Mouse (Mus musculus) neural tube, embryonic 12.5 days (tissue): ENCODE measurements around the gene Gm14744. TPM values are rescaled to one million over a fixed set of nuclear protein-coding genes. Genes with fewer than 3 reads are reported as not detected.
"Not testable (repeated sequence)": the region's sequence is repeated elsewhere in the genome, so short reads cannot be mapped to it uniquely, and the experiment has no call there.

Source experiments
- ATAC-seq: fragments of 200-750 bp; cut with Nextera tagmentation; 2 replicates; pipeline ENCODE4 v1.8.0; 2017; ENCODE audit warnings: low read depth, mild to moderate bottlenecking, moderate TSS enrichment, moderate library complexity; ENCODE audit not compliant: low FRiP score
- H3K27ac ChIP-seq: fragments of 300-500 bp; sonication (generic); 2 replicates; pipeline ENCODE4 v1.5.1; 2016
- H3K27me3 ChIP-seq: fragments of 300-500 bp; sonication (generic); replicated peaks from 2 replicates; pipeline ENCODE4 v1.6.1; 2016; ENCODE audit warnings: mild to moderate bottlenecking
- H3K36me3 ChIP-seq: fragments of 300-500 bp; sonication (generic); 2 replicates; pipeline ENCODE4 v1.6.1; 2016; ENCODE audit warnings: mild to moderate bottlenecking
- H3K4me1 ChIP-seq: fragments of 300-500 bp; sonication (generic); 2 replicates; pipeline ENCODE4 v1.6.1; 2016
- H3K4me2 ChIP-seq: fragments of 300-500 bp; sonication (generic); replicated peaks from 2 replicates; pipeline ENCODE4 v1.6.1; 2016; ENCODE audit warnings: mild to moderate bottlenecking
- H3K4me3 ChIP-seq: fragments of 300-500 bp; sonication (generic); 2 replicates; pipeline ENCODE4 v1.5.1; 2016
- H3K9ac ChIP-seq: fragments of 300-500 bp; sonication (generic); 2 replicates; pipeline ENCODE4 v1.6.1; 2016; ENCODE audit warnings: mild to moderate bottlenecking
- H3K9me3 ChIP-seq: fragments of 300-500 bp; sonication (generic); 2 replicates; pipeline ENCODE4 v1.6.1; 2016; ENCODE audit warnings: mild to moderate bottlenecking
- WGBS: fragments of 180-500 bp; shearing (Covaris S2); methylation state at CpG from one replicate; pipeline ENCODE4 v1.1.7; 2016; 5-methylcytosine and 5-hydroxymethylcytosine counted together
- polyA plus RNA-seq: library from polyadenylated mRNA; unstranded; fragments of >200 nt; fragmentation: Nextera tagmentation; extraction: Ambion mirVana; gene quantifications from 2 replicates; pipeline ENCODE4 v1.2.1, GENCODE M21; 2016

The Gm14744 gene
- not detected in 2 replicates for polyA plus RNA-seq

- H3K27ac ChIP-seq, H3K27me3 ChIP-seq, ATAC-seq, H3K9me3 ChIP-seq, H3K36me3 ChIP-seq, H3K4me1 ChIP-seq, H3K9ac ChIP-seq, H3K4me2 ChIP-seq, H3K4me3 ChIP-seq: not testable (repeated sequence)
- 88% methylated on average over 2 of the region's 2 CpGs for WGBS
Measured at GRCm38 (mm10) chrX:77864458-77864857, at the start of gene Gm14744. Gene Gm14744 (plus strand): TSS chrX:77864758.

- ATAC-seq = no peak
- no peaks in the 10 kb centered on the region for H3K27me3 ChIP-seq
- H3K4me2 ChIP-seq = no peak within 1 kb of the TSS
- H3K9ac ChIP-seq = no peak within 1 kb of the TSS
- no peaks in the 10 kb centered on the region for H3K36me3 ChIP-seq
- no peak within 1 kb of the TSS for H3K4me3 ChIP-seq
- H3K4me1 ChIP-seq = no peaks in the 10 kb centered on the region
- 81% methylated on average over 1 of the region's 1 CpGs for WGBS
- no peaks in the 10 kb centered on the region for H3K9me3 ChIP-seq
- H3K27ac ChIP-seq = no peak within 1 kb of the TSS
Measured at GRCm38 (mm10) chrX:77853523-77853922, 11.0 kb upstream of the Gm14744 start, which contains the start of gene Pbsn. Gene Pbsn (minus strand): TSS chrX:77853623.

GRCm38 (mm10) chrX:77880033-77880432, 15.5 kb downstream of the Gm14744 start:
- ATAC-seq, H3K27ac ChIP-seq, H3K4me3 ChIP-seq: not testable (repeated sequence)

More at GRCm38 (mm10) chrX:77880033-77880432, 15.5 kb downstream of the Gm14744 start:
- H3K9me3 ChIP-seq, H3K36me3 ChIP-seq, H3K9ac ChIP-seq, H3K4me2 ChIP-seq, H3K27me3 ChIP-seq, H3K4me1 ChIP-seq: not testable (repeated sequence)
- 53% methylated on average over 2 of the region's 4 CpGs for WGBS

Other genes starting within 250 kb of the Gm14744 start
- 25.8 and 31.0 TPM in 2 replicates for gene Prkx, start 68.5 kb upstream of the Gm14744 start, polyA plus RNA-seq
- gene Pbsn, start 11.1 kb upstream of the Gm14744 start, polyA plus RNA-seq = not detected in 2 replicates
- gene 5430402E10Rik, start 60.3 kb downstream of the Gm14744 start, polyA plus RNA-seq = not detected in 2 replicates
- gene Obp1a, start 226.6 kb downstream of the Gm14744 start, polyA plus RNA-seq = not detected in 2 replicates